Mouse (Mus musculus) MEL (cell line): ENCODE results near the gene Actn2.

ENCODE experiments used
- BHLHE40 ChIP-seq: IDR thresholded peaks from 2 replicates; pipeline ENCODE4 v1.6.1; 2012; ENCODE audit warnings: low read depth, mild to moderate bottlenecking, inconsistent platforms, low read length, improper control_type of control experiment, borderline replicate concordance
- CTCF ChIP-seq, 3 experiments: IDR thresholded peaks in 2 of 3; conservative IDR thresholded peaks in 1 of 3; 2 replicates each; pipeline ENCODE4 v1.5.1; 2011 to 2012; ENCODE audit warnings: low read length in 3 of 3, low read depth in 2 of 3, mild to moderate bottlenecking in 2 of 3, improper control_type of control experiment in 1 of 3, inconsistent platforms in 1 of 3, mixed read lengths in 1 of 3, moderate library complexity in 1 of 3; ENCODE audit not compliant: control insufficient read depth in 1 of 3, insufficient read depth in 1 of 3, poor library complexity in 1 of 3, severe bottlenecking in 1 of 3
- MAFK ChIP-seq: IDR thresholded peaks from 2 replicates; pipeline ENCODE4 v1.6.1; 2011; ENCODE audit warnings: low read depth, mild to moderate bottlenecking, low read length, improper control_type of control experiment, borderline replicate concordance
- MXI1 ChIP-seq: IDR thresholded peaks from 2 replicates; pipeline ENCODE4 v1.6.1; 2011; ENCODE audit warnings: mild to moderate bottlenecking, low read depth, low read length, improper control_type of control experiment
- TAL1 ChIP-seq: IDR thresholded peaks from 2 replicates; pipeline ENCODE4 v1.6.1; 2012; ENCODE audit warnings: mild to moderate bottlenecking, inconsistent platforms, low read length, moderate library complexity, mixed read lengths

- TF ChIP-seq CTCF (IDR thresholded peaks at IDR 0.05 in 2 of 3, conservative IDR thresholded peaks at IDR 0.05 in 1 of 3; ENCODE audit: control insufficient read depth in 1 of 3, insufficient read depth in 1 of 3, low read depth in 2 of 3, low read length in 3 of 3, poor library complexity in 1 of 3, severe bottlenecking in 1 of 3) (no peak; a peak in 1 of 6 replicates), MXI1 (no peak), MAFK (no peak), BHLHE40 (no peak), TAL1 (no peak)
These were observed at the start of gene Actn2 for GRCm38 (mm10) chr13:12340183-12340975.
